Mouse (Mus musculus) erythroblast, adult 5-6 weeks (primary cell): ENCODE measurements around the gene Zfp422. TPM values are rescaled to one million over a fixed set of nuclear protein-coding genes. Genes with fewer than 3 reads are reported as not detected.
"Not testable (repeated sequence)": the region's sequence is repeated elsewhere in the genome, so short reads cannot be mapped to it uniquely, and the experiment has no call there.

ENCODE experiments used
- ATAC-seq: replicated peaks from 2 replicates; pipeline ENCODE4 v1.8.0; 2016; ENCODE audit warnings: moderate number of reproducible peaks, mild to moderate bottlenecking, moderate TSS enrichment, inconsistent platforms; ENCODE audit not compliant: poor library complexity, low FRiP score, severe bottlenecking
- total RNA-seq, 2 experiments: library from RNA; stranded (forward) in 1 of 2; stranded (reverse) in 1 of 2; fragments of 150-400 nt in 1 of 2; fragments of 200-764, 138-1000 nt in 1 of 2; gene quantifications; 2 replicates each; pipeline versions ENCODE4 v1.2.3 to v1.2.4; 2015 to 2017; ENCODE audit warnings: low replicate concordance in 2 of 2

Gene Zfp422
- total RNA-seq, 2 experiments from 2014 or later = 8.5 to 21.1 TPM

GRCm38 (mm10) chr6:116651437-116652118, 22.8 kb upstream of the Zfp422 start:
- no peak for ATAC-seq

- no peak for ATAC-seq
Observed at GRCm38 (mm10) chr6:116650406-116650805, 21.6 kb upstream of the Zfp422 start, which contains the start of gene Depp1. Gene Depp1 (plus strand): TSS chr6:116650609.

GRCm38 (mm10) chr6:116649811-116650210, 21.0 kb upstream of the Zfp422 start:
- ATAC-seq = no peak

- ATAC-seq = no peak
Observed at GRCm38 (mm10) chr6:116647763-116648162, 19.0 kb upstream of the Zfp422 start.

GRCm38 (mm10) chr6:116644335-116644734, 15.5 kb upstream of the Zfp422 start:
- ATAC-seq = no peak

GRCm38 (mm10) chr6:116643881-116644280, 15.1 kb upstream of the Zfp422 start:
- ATAC-seq = no peak

- ATAC-seq = no peak
Observed at GRCm38 (mm10) chr6:116642942-116643341, 14.1 kb upstream of the Zfp422 start.

GRCm38 (mm10) chr6:116639663-116640062, 10.9 kb upstream of the Zfp422 start:
- ATAC-seq = no peak

GRCm38 (mm10) chr6:116638871-116639270, 10.1 kb upstream of the Zfp422 start:
- ATAC-seq = no peak

GRCm38 (mm10) chr6:116637496-116637895, 8.7 kb upstream of the Zfp422 start:
- ATAC-seq = no peak

GRCm38 (mm10) chr6:116636581-116637235, 7.9 kb upstream of the Zfp422 start:
- no peak for ATAC-seq

GRCm38 (mm10) chr6:116635251-116636180, 6.7 kb upstream of the Zfp422 start:
- ATAC-seq = no peak

GRCm38 (mm10) chr6:116633741-116634695, 5.2 kb upstream of the Zfp422 start:
- no peak for ATAC-seq

- no peak for ATAC-seq
Observed at GRCm38 (mm10) chr6:116632129-116632528, 3.3 kb upstream of the Zfp422 start.

GRCm38 (mm10) chr6:116629766-116630165, 967 bp upstream of the Zfp422 start:
- ATAC-seq = no peak

- no peak for ATAC-seq
Observed at GRCm38 (mm10) chr6:116628095-116628494, 704 bp downstream of the Zfp422 start.

- ATAC-seq = not testable (repeated sequence)
Observed at GRCm38 (mm10) chr6:116626417-116626816, 2.4 kb downstream of the Zfp422 start.

GRCm38 (mm10) chr6:116621318-116622023, 7.3 kb downstream of the Zfp422 start:
- no peak for ATAC-seq

GRCm38 (mm10) chr6:116618073-116618472, 10.7 kb downstream of the Zfp422 start:
- ATAC-seq = no peak
